Mouse (Mus musculus) fibroblast of lung, adult 2 months (primary cell): ENCODE results near the gene Pear1.

Experiments
- DNase-seq: peaks from one replicate; pipeline ENCODE4 v3.0.0-alpha.2; 2011; ENCODE audit warnings: low read depth

Gene Pear1

DNA sequence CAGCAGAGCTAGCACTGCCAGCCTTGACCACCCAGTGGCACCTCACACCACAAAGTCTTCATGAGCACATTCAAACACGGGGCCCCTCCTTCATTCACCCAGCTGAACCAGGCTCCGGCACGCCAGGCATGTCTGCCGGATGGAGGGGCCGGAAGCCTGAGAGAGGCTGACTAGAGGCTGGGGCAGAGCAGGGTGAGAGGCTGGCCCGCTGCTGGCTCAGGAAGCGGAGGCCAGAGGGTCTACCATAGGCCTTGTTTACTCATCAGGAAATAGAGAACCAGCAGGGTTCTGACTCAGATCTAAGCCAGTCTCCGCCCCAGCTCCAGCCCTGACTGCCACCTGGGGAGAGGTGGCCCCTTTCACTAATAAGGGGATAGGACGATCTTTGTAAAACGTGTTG is 59.0 kb downstream of the Pear1 start:
- DNase-seq: no peak

DNA sequence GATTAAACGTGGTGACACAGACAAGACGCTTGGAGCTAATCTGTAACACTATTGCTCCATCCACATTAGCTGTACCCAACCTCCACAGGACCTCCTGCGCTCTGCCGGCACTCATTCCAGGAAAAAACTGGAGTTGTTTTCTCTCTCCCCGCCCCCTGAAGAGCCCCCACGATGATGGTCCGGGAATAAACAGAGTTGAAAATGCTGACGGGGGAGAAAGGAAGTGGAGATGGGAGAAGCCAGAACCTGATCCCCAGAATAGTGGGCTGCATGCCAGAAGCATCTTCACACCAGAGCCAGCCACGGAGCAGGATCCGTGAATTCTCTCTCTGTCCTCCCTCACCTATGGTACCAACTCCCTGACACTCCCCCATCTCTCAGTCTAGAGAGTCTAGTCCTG is 59.6 kb downstream of the Pear1 start:
- no peak for DNase-seq

DNA sequence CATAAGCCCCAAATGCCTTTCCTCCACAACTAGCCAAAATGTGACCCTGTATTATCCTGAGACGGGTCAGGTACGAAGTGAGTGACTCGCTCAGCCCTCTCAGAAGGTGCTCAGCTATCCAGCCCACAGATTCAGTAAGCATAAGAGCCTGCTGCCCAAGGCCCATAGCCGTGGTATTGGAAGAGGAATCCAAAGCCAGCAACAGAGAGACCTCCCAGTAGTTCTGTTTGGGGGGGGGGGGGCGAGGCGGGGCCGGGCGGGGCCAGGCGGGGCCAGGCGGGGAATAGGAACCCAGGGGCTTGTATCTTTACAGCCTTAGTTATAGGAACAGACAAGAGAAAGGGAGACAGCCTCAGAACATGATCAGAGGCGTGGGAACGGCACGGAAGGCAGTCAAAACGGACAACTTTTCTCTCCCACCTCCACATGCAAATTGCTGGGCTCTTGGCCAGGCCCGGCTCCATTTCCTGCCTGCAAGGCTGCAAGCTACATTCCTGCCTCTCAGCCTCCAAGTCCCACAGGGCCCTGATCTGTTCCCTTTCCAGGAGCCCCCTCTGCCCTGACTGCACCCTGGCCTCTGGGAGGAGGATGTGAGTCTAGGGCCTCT is 60.3 kb downstream of the Pear1 start:
- DNase-seq: no peak

DNA sequence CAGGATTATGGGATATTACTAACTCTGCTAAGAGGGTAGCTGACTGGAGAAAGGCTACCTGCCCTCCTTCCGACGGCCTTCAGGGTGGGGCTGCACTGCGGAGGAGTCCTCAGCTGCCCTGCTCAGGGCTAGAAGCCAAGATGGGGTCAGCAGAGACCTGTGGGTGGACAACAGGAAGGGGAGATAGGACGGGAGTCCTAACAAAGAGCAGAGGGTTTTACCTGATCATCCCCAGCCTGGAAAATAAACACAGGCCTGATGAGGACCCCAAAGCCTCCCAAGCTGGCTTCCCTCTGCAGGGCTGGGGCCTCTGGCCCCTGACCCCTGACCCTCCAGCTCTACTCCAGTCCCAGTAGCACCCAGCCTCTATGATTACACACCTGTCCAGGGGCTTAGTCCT is 60.9 kb downstream of the Pear1 start:
- DNase-seq: no peak

DNA sequence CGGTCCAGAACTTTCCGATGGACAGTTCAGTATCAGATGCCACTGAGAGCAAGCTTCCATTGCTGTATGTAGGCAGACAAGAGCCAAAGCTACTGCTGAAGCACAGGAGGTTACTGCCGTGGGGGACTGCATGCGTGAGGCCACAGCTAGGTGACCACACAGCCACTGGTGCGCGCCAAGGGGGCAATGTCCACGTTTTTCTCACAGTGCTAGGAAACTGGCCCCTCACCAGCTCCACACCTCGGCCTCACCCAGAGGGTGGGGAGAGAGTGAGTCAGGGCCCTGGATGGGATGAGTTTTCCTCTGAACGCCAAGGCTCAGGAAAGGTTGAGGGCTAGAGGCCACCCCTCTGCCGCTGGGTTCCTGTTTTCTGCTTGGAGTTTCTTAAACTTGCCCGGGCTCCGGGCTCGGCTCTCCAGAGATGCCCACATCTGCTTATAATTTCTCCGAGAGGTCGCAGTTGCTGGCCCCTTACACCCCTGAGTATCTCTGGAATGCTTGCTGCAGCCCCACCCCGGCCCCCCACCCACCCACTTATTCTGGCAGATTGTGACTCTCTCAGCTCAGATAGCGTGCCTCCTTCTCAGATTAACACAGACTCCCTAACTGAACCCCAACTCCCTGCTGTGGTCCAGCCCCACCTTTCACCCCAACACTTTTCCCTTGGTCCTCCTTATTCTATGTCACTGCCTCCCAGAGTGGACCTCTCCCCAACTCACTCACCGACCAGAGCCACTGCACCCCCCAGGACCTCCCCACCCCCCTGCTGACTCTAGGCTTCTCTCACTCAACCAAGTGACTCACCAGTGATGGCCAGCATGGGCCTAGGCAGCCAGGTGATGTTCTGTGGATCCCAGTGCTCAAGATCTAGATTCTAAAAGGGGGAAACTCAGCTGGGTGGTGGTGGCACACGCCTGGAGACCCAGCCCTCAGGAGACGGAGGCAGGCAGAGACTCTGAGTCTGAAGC is 62.4 kb downstream of the Pear1 start:
- no peak for DNase-seq

DNA sequence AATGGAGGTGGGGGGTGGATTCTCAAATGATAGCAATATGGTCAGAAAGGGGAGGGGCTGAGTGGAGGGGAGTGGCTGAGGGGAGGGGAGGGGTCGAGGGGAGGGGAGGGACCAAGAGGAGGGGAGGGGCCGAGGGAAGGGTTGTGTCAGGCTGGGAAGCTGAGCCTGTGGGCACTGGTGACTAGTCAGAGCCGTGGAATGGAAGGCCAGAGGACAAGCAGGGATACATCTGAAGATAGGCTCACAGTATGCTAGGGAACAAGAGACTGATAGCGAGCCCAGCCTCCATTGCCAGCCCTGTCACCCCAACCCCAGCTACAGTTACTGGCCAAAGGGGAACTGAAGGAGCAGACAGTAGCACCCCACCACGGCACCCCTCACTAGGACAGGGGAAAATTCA is 65.5 kb downstream of the Pear1 start:
- no peak for DNase-seq

DNA sequence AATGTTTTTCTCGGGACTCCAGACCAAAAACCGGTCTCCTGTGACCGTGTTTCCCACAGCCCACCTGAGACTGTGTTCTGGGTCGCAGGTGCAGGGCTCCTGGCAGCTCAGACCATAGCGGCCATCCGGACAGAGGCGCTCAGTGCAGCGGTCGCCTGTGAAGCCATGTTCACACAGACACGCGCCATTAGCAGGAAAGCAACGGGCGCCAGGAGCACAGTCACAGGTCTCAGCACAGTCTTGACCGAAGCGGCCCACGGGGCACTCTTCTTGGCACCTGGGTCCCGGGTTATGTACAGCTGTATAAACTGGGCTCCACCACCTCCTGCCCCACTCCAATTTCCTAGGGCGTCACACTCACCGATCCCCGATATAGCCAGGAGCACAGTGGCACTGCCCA is 67.6 kb downstream of the Pear1 start:
- no peak for DNase-seq

DNA sequence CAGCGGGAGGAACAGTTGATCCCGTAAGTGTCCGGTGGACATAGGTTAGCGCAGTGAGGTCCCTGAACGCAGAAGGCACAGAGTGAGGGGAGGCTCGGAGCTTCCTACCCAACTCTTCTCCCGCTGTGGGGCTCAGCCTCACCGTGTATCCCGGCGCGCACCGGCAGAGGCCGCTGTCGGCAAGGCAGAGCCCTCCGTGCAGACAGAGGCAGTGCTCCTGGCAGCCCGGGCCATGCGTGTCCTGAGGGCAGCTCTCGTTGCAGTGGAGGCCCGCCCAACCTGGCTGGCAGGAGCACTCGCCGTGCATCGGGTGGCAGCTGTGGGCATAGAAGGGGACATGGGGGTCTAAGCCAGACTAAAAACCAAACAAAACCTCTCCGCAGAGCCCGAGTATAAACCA is 68.1 kb downstream of the Pear1 start:
- no peak for DNase-seq

DNA sequence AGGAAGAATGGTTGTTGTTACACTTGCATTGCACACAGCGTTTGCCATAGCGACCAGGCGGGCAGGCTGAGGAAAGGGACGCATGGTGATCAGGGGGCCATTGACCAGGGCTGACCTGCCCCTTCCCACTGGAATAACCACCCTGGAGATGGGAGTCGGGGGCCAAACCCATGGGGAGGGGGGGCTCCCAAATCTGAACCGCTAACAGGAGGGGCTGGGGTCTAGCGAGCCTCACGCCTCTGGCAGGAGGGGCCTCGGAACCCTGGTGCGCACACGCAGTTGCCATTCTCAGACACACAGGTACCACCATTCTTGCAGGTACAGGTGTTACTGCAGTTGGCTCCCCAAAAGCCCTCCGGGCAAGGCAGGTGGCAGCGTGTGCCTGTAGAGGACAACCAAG is 70.3 kb downstream of the Pear1 start:
- no peak for DNase-seq

DNA sequence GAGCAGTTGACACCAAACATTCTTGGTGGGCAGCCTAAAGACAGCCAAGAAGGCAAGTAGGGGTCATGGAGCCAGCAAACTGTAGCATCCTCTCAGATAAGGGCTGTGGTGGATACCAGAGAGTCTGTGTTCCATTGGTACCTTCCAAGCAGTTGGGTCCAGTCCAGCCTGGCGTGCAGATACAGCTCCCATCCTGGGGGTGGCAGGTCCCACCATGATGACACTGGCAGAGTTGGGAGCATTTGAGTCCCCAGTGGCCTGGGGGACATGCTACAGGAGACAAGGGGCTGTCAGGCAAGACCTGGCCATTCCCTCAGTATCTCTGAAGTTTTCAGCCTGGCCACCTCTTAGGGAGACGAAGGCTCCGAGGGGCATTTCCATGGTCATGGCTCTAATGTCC is 71.5 kb downstream of the Pear1 start:
- no peak for DNase-seq

DNA sequence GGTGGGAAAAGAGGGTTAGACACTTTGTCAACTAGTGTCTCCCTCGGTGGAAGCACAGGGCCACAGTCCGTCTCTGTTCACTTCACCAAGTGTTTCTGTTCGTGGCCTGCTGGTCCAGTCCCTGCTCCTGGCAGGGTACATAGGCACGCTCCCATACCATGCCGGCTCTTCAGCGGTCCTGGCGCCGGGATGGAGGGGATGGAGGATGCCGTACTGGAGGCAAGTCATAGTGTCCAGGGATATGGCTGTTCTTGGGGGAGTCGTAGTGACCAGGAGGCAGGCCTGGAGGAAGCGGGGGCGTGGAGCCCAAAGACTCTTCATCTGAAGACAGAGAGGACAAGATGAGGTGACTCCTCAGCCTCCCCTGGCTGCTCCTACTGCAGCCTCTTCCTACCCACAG is 74.1 kb downstream of the Pear1 start:
- DNase-seq: no peak

DNA sequence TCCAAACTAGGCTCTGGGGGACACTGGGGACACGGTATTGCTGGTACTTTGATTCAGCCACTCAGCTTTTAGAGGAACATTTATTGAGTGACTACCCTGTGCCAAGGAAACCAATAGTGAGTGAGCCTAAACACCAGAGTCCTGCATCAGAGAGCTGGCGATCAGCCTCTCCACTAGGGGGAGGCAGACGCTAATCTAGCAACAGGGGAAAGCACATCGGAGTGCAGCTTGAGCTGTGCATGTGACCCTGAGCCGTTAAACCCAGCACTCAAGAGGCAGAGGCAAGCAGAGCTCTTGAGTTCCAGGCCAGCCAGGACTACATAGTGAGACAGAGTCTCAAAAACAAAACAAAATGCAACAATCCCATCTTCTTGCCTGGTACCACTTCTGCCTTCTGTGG is 75.1 kb downstream of the Pear1 start:
- no peak for DNase-seq

DNA sequence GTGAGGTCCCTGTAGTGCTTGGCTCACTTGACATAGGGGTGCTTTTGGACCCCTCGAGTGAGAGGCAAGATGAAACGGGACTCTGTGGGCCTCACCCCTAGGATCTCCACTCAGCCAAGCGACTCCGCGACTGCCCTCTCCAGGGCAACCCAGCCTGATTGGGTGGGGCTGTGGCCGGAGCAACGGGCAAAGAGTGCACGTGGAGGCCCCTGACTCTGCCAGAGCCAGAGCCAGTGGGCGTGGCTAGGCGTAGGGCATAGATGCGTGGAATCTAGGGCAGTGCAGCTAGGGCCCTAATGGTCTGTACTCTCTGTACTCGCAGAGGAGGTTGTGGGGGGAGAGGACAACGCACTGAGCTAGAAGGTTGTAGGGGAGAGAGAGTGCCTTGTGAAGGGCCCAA is 75.7 kb downstream of the Pear1 start, which contains the start of gene Lrrc71:
TSS of gene Lrrc71 (minus strand) at position 195 of the 400 bp plus-strand sequence.
- no peak for DNase-seq

DNA sequence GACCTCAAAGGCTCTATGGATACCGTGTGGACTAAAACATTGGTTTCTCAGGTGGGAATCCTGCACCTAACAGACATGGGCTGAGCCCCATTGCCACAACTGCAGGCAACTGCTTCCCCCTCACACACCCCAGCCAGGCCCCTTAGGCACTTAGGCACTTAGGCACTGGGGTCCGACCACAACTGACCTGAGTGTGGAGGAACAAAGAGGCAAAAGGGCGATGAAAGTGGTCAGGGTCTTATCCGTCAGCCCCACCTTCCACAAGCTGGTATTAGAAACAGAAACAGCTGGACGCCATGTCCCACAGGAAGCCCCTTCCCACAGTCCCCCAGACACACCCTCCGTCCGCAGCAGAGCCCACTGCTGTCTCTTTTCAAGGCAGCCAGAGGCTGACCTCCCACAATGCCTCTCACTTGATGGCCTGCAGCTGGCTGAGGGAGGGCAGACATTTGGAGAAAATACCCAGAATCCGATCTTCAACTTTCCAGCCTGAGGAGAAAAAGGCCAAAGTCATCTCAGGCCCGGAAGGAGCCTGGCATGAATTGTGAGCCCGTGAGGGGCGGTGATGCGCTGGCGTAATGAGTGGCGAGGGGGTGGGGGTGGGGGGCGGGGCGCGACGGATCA is 79.0 kb downstream of the Pear1 start:
- DNase-seq: no peak

DNA sequence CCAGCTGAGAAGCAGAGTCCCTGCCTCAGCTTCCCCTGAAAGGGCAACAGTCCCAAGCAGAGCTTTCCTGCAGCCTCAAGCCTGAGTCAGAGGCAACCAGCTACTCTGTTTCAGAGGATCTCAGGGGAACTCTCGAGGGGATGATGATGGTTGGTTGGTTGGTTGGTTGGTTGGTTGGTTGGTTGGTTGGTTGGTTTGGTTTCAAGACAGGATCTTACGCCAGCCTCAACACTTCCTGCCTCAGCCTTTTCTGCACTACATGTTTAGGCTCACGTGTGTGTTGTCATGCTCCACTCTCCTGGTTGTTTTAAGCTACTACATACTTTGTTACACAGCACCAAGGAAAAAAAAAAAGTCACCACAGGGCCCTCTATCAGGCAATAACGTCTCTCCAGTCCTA is 80.2 kb downstream of the Pear1 start:
- no peak for DNase-seq

DNA sequence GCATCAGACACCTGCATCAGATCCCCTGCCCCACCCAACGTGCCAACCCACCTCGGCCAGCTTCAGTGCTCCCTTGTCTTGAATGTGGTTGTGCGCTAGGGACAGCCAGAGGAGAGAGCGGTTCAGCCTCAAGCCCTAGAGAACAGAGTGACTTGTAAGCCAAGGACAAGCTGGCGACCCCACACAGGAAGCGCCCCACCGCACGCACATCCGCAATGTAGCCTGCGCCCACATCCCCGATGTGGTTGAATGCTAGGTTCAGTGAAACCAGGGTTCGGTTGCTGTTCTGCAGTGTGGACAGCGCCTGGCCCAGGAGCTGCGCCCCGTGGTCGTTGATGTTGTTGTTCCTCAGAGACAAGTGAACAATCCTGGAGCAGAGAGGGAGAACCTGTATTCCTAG is 81.4 kb downstream of the Pear1 start:
- no peak for DNase-seq

DNA sequence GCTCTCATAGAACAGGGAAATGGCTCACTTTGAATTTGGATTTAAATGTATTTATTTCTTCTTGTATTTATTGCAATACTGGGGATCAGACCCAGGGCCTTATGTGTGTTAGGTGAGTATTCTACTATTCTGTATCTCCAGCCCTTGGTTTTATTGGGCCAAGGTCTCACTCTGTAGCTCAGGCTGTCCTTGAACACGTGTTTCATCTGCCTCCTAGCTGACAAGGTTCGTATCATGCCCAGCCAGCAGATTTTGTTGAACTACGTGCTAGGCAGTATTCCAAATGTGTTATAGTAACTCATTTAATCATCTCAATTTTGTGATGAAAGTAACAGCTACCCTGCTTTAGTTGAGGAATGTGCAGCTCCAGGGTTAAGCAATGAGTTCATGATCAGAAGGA is 82.1 kb downstream of the Pear1 start:
- DNase-seq: no peak

DNA sequence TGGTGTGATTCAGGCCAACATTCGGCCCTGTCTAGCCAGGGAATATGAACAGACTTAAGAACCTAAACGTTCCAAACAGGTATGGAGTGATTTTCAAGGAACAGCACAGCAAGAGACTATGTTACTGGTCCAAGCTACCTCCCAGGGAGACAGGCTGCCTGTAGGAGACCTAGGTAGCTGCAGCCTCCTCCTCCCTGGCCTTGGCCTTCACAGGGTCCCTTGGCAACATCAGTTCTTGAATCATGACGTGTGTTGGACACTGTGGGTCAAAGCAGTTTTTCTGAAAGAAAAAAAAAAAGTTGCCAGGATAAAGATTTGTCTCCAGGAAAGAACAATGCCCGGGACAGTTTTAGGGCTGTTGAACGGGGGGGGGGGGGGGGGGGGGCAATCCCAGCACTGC is 85.2 kb downstream of the Pear1 start:
- DNase-seq: no peak

DNA sequence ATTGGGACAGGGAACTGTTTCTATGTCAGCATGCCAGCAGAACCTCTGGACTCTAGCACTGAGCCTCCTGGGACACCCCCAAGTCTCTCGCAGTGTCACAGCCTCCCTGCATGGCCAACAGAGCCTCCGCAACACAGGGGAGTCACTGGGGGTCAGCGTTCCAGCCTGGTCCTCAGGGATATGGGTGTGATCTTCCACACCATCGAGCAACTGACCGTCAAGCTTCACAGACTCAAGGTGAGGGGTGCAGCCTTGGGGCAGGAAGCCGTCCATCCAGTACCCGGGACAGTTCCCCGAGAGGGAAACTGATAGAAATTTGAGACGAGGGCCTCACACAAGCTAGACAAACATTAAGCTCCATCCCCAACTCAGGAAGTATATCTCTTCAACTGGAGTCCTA is 88.8 kb downstream of the Pear1 start:
- no peak for DNase-seq

DNA sequence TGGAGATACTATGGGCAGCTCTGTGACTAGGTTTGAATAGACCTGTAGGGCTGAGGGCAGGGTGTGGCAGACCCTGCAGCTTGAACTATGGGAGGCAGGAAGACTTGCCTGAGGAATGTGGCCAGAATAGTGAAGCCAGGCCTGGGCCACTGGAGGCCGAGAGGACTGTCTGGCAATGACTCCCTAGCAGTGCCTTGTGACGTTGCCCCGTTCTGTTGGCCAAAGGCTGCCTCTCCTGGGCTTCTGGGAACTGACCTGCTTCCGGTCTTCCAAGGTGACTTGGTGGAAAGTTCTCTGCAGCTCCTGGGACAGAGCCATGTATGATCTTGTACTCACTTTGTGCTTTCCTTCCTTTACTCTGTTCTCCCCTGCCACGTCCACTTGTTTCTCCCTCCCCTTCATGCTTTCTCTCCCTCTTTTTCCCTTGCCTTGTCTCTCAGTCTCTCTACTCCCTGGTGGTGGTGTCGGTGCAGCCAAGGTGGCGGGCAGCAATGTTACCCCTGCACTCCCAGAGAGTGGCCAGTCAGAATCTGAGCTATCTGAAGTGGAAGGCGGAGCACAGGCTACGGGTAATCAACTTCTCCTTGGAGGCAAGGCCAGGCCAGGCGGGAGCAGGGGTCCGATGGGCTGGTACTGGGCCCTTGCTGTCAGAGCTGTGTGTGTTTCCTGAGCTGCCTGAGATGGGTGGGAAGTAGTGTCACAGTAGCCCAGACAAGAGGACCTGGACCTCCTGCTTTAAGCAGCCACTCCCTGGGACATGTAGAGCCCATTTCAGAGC is 89.9 kb downstream of the Pear1 start:
- no peak for DNase-seq

DNA sequence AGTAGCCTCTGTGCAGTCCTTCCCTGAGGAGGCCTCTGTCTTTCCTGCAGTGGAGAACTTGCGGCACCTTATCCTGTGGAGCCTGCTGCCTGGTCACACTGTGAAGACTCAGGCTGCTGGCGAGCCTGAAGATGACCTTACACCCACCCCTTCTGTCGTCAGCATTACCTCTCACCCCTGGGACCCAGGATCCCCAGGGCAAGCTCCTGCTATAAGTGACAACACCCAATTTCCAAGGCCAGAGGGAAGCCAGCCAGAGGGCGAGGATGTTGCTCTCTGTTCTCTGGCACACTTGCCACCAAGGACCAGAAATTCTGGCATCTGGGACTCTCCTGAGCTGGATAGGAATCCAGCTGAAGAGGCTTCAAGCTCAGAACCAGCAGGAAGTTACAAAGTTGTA is 91.0 kb downstream of the Pear1 start:
- no peak for DNase-seq

DNA sequence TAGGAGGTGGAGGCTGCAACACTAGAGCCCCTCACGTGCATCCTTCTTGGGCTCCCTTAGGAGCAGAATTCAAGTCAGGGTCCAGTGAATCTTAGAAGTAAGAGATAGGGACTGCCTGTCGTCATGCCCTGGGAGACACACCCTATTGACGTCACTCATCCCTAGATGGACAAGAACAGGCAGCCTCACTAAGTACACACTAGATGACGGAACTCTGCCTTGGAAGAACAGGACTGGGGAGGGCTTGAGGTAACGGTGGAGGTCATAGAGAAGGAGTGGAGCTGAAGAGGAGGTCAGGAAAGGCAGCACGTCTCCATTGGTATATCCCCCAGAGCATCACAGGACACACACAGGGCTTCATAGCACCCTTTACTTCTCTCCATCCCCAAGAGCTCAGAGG is 95.4 kb downstream of the Pear1 start:
- DNase-seq: no peak
